Mouse (Mus musculus): Measurements from ENCODE around the gene Shank1. TPM values are rescaled to one million over a fixed set of nuclear protein-coding genes. Genes with fewer than 3 reads are reported as not detected.
A peak's percentile ranks its signal among the peaks of the same experiment; 100 is the strongest.

The Shank1 gene
- polyA plus RNA-seq, 1 experiment from 2014 or later: 1.2 TPM

DNA sequence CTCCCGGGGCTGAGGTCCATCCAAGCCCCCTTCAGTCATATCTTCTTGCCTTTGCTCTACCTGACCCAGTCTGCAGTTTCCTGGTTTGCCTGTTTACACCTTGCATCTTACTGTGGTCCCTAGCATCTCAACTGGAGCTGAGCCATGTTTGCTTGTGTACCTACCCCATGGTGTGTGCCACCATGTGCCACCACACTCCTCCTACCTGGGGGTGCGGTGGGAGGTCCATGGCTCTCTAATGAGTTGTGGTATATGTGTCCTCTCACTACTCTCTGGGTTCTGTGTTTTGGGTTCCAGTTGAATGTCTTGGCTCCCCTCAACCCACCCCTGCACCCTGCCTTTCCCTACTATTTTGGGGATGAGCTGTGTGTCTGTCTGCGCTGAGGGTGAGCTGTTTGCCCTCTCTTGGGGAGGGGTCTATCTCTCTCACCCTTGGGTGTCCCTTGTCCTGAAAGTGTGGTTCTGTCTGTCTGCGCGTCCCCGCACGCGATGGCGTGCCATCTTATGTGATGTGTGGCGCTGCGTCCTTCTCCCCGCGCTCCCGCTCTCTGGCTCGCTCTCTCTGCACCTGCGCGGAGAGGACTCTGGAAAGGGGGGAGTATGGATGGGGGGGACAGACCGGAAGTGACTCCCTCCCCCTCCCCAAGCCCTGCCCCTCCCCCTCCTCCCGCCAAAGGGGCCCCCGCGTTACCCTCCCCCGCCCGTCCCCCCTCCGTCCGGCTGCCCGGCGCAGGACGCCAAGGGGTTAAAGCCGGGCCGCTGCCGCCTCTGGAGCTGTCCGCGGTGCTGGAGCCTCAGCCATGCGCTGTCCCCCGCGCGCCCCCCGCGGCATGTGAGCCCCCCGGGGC is 25.2 kb downstream of the Shank1 start:
- Histone ChIP-seq H3K4me3 (ENCODE audit: low read length) (peak overlapping the region; percentile 49), H3K4me1 (ENCODE audit: control insufficient read depth, insufficient read depth, low read length) (0 out of 2 replicates have a peak, but pooled peaks cover 3% of the 10 kb centered on the region), H3K27me3 (replicated peaks; ENCODE audit: control insufficient read depth, insufficient read depth, low read length) (peaks cover 45% of the 10 kb centered on the region), H3K9me3 (ENCODE audit: control insufficient read depth, low read length) (no peaks in the 10 kb centered on the region), H3K36me3 (ENCODE audit: control insufficient read depth, insufficient read depth, low read length) (no peaks in the 10 kb centered on the region), H3K9ac (ENCODE audit: low read depth, low read length) (no peak overlapping the region), H3K4me2 (ENCODE audit: low read depth, low read length) (peak overlapping the region; percentile 70), H3K27ac (ENCODE audit: low read length) (no peak overlapping the region)
- no peak for ATAC-seq
- WGBS: 6% methylated on average over 29 of the region's 40 CpGs

DNA sequence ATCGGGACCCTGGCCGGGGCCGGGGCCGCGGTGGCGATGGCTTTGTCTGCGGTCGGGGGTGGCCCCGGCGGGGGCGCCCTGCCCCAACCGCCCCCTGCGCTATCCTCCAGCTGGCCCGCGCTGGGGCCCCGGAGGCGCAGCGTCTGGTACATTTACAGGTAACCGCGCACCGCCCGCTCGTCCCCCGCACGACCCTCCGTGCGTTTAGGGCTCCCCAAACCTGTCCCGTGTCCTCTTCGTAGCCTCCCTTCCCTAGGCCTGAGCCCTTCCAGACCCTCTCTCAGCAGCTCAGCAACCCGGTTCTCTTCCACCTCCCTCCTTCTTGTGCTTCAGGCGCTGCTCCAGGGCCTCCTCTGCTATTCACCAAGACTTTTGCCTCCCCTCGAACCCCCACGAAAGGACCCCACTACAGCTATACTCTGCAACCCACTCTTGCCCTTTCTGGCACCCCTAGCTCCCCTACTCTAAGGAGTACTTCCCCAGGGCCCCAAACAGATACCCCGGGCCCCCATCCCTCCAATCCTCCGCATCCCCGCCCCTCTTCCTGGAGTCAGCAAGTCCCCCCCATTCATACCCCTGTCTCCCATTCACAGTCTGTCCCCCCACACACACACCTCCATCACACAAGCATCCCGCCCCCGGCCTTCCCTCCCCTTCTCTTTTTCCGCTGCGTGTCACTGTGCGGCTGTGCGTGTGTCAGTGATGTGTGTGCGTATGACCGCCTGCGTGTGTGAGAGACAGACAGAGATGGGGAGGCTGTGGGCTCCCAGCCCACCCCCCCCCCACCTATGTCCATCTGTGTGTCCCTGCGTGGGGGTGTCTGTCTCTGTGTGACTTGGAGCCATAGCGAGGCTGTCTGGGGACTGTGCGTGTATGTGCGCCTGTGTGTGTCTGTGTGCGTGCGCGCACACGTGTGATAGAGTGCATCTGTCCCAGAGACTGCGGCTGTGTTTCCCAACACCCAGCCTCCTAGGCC is 26.3 kb downstream of the Shank1 start:
- H3K27ac ChIP-seq (ENCODE audit: low read length): no peak overlapping the region
- peak overlapping the region; percentile 70 for H3K4me2 ChIP-seq (ENCODE audit: low read depth, low read length)
- H3K9me3 ChIP-seq (ENCODE audit: control insufficient read depth, low read length): no peaks in the 10 kb centered on the region
- ATAC-seq: no peak
- peaks cover 45% of the 10 kb centered on the region for H3K27me3 ChIP-seq (replicated peaks; ENCODE audit: control insufficient read depth, insufficient read depth, low read length)
- 3% methylated on average over 51 of the region's 54 CpGs for WGBS
- H3K36me3 ChIP-seq (ENCODE audit: control insufficient read depth, insufficient read depth, low read length): no peaks in the 10 kb centered on the region
- peak overlapping the region; percentile 49 for H3K4me3 ChIP-seq (ENCODE audit: low read length)
- 0 out of 2 replicates have a peak, but pooled peaks cover 3% of the 10 kb centered on the region for H3K4me1 ChIP-seq (ENCODE audit: control insufficient read depth, insufficient read depth, low read length)
- H3K9ac ChIP-seq (ENCODE audit: low read depth, low read length): no peak overlapping the region

DNA sequence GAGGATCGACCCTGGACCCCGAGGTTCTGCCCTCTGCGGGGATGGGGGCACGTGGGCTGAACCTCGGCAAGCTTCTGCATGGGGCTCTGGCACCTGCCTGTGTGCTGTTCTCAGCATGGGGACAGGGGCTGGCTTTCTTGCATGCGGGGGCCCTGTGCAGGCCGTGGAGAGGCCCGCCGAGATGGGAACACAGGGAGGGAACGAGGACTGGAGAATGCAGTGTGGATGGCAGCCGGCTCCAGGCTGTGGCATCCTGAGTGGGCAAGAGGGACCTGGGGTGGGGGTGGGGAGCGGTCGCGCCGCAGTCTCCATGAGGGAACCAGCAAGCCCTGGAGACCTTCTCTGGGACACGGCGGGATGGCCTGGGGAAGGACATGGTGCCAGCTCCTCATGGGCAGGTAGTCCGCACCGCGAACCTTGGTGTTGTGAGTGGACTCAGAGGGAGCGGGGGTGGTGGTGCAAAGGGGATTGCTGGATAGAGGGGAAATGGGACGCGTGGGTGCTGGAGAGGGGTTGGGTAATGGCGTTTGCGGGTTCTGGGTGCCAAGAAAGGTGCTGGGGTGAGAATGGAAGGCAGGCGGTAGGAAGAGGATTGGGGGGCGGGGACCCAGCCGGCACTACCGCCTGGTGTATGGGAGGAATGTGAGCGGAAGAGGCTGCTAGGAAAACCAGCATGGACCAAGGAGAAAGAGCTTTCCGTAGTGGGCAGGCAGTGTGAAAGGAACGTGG is 27.2 kb downstream of the Shank1 start:
- peaks cover 45% of the 10 kb centered on the region for H3K27me3 ChIP-seq (replicated peaks; ENCODE audit: control insufficient read depth, insufficient read depth, low read length)
- ATAC-seq: no peak
- H3K9ac ChIP-seq (ENCODE audit: low read depth, low read length): no peak overlapping the region
- WGBS: 5% methylated on average over 32 of the region's 32 CpGs
- 0 out of 2 replicates have a peak, but pooled peaks cover 3% of the 10 kb centered on the region for H3K4me1 ChIP-seq (ENCODE audit: control insufficient read depth, insufficient read depth, low read length)
- 0 out of 2 replicates have a peak overlapping the region, but pooled peaks have one; percentile 9 for H3K4me2 ChIP-seq (ENCODE audit: low read depth, low read length)
- H3K36me3 ChIP-seq (ENCODE audit: control insufficient read depth, insufficient read depth, low read length): no peaks in the 10 kb centered on the region
- H3K27ac ChIP-seq (ENCODE audit: low read length): no peak overlapping the region
- no peaks in the 10 kb centered on the region for H3K9me3 ChIP-seq (ENCODE audit: control insufficient read depth, low read length)
- H3K4me3 ChIP-seq (ENCODE audit: low read length): peak overlapping the region; percentile 5; the same call in 1 of the 2 replicates

DNA sequence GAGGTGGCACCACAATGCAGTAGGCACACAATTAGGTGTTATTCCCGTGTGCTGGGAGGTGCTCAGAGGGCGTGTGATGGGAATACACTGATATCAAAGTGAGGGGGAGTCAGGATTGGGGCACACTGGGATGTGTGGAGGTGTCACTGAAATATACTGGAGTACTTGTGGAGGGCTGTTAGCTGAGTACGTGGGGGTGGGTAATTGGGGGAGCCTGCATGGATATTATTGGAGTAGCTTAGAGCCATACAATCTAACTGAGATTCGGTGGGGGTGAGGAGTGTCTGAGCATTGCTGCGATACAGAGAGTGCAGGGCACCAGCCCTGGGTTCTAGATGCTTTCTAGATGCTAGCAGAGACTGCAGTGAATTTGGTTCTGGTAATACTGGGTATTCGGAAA is 30.2 kb downstream of the Shank1 start:
- H3K36me3 ChIP-seq (ENCODE audit: control insufficient read depth, insufficient read depth, low read length): no peaks in the 10 kb centered on the region
- no peak overlapping the region for H3K27ac ChIP-seq (ENCODE audit: low read length)
- no peaks in the 10 kb centered on the region for H3K9me3 ChIP-seq (ENCODE audit: control insufficient read depth, low read length)
- peaks cover 36% of the 10 kb centered on the region for H3K27me3 ChIP-seq (replicated peaks; ENCODE audit: control insufficient read depth, insufficient read depth, low read length)
- no peak overlapping the region for H3K4me3 ChIP-seq (ENCODE audit: low read length)
- 0 out of 2 replicates have a peak, but pooled peaks cover 3% of the 10 kb centered on the region for H3K4me1 ChIP-seq (ENCODE audit: control insufficient read depth, insufficient read depth, low read length)
- no peak overlapping the region for H3K4me2 ChIP-seq (ENCODE audit: low read depth, low read length)
- ATAC-seq: no peak
- 62% methylated on average over 6 of the region's 6 CpGs for WGBS
- no peak overlapping the region for H3K9ac ChIP-seq (ENCODE audit: low read depth, low read length)

DNA sequence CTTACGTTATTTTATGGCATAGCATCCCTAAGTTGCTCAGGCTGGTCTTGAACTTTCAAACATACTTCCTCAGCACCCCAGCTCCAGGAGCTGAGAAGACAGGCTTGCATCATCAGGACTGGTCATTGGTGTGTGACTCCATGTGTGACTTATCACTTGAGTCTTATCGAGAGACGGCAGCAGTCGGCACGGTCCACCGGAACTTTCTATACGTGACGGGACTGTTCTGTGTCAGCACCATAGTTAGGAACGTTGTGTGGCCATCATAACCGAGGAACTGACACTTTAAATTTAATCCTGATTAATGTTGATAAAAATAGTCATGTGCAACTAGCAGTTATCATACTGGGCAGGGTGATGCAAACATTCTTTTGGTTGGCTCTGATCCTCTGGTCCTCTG is 31.1 kb downstream of the Shank1 start:
- Histone ChIP-seq H3K4me3 (ENCODE audit: low read length) (no peak overlapping the region), H3K9ac (ENCODE audit: low read depth, low read length) (no peak overlapping the region), H3K36me3 (ENCODE audit: control insufficient read depth, insufficient read depth, low read length) (no peaks in the 10 kb centered on the region), H3K27ac (ENCODE audit: low read length) (no peak overlapping the region), H3K4me2 (ENCODE audit: low read depth, low read length) (no peak overlapping the region), H3K9me3 (ENCODE audit: control insufficient read depth, low read length) (no peaks in the 10 kb centered on the region), H3K4me1 (ENCODE audit: control insufficient read depth, insufficient read depth, low read length) (no peaks in the 10 kb centered on the region), H3K27me3 (replicated peaks; ENCODE audit: control insufficient read depth, insufficient read depth, low read length) (peaks cover 27% of the 10 kb centered on the region)
- ATAC-seq: no peak
- WGBS: 83% methylated on average over 10 of the region's 10 CpGs

DNA sequence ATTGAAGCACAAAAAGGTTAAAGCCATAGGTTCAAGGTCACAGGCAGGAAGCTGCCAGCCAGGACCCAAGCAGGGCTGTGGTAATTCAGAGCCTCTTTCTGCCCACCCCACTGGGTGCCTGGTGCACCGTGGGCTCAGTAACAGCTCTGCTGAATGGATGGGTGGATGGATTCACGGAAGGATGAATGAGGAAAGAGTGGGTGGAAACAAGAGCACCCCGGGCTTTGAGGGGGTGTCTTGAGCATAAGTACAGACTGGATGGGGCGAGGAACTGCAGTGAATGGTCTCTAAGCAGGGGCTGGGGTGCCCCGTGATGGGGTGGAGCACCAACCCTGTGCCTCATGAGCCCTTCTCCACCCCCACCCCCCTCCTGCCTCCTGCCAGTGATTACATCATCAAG is 31.7 kb downstream of the Shank1 start:
- ATAC-seq: no peak
- Histone ChIP-seq H3K9me3 (ENCODE audit: control insufficient read depth, low read length) (no peaks in the 10 kb centered on the region), H3K36me3 (ENCODE audit: control insufficient read depth, insufficient read depth, low read length) (no peaks in the 10 kb centered on the region), H3K27me3 (replicated peaks; ENCODE audit: control insufficient read depth, insufficient read depth, low read length) (peaks cover 21% of the 10 kb centered on the region), H3K4me3 (ENCODE audit: low read length) (no peak overlapping the region), H3K9ac (ENCODE audit: low read depth, low read length) (no peak overlapping the region), H3K27ac (ENCODE audit: low read length) (no peak overlapping the region), H3K4me2 (ENCODE audit: low read depth, low read length) (no peak overlapping the region), H3K4me1 (ENCODE audit: control insufficient read depth, insufficient read depth, low read length) (no peaks in the 10 kb centered on the region)
- 64% methylated on average over 5 of the region's 5 CpGs for WGBS

DNA sequence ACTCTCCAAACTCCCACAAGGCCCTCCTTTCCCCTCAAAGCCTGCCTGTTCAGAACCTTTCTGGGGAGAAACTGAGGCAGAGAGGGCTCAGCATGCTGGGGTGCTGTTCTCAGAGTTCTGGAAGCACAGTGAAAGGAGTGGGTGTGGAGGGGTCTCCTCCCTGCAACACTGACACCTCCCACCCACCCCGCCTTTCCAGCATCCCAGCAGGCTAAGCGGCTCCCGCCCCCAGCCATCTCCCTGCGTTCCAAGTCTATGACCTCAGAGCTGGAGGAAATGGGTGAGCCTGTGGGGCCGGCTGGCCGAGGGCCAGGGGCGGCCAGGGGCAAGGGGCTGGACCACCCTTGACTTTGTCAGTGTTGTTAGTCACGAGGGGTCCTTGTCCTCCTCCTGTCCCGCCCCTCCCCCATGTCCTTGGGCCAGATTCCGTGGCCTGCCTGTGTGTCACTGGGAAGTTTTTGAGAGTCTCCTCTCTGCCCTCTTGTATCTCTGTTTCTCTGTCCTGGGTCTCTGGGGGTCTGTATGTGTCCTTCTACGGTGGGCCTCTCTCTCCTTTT is 33.5 kb downstream of the Shank1 start:
- Histone ChIP-seq H3K4me2 (ENCODE audit: low read depth, low read length) (no peak overlapping the region), H3K27ac (ENCODE audit: low read length) (no peak overlapping the region), H3K9ac (ENCODE audit: low read depth, low read length) (0 out of 2 replicates have a peak overlapping the region, but pooled peaks have one; percentile 10), H3K27me3 (replicated peaks; ENCODE audit: control insufficient read depth, insufficient read depth, low read length) (0 out of 2 replicates have a peak, but pooled peaks cover 6% of the 10 kb centered on the region), H3K4me3 (ENCODE audit: low read length) (no peak overlapping the region), H3K36me3 (ENCODE audit: control insufficient read depth, insufficient read depth, low read length) (no peaks in the 10 kb centered on the region), H3K4me1 (ENCODE audit: control insufficient read depth, insufficient read depth, low read length) (no peaks in the 10 kb centered on the region), H3K9me3 (ENCODE audit: control insufficient read depth, low read length) (no peaks in the 10 kb centered on the region)
- WGBS: 22% methylated on average over 11 of the region's 11 CpGs
- ATAC-seq: peak; percentile 40; the same call in 1 of the 2 replicates

DNA sequence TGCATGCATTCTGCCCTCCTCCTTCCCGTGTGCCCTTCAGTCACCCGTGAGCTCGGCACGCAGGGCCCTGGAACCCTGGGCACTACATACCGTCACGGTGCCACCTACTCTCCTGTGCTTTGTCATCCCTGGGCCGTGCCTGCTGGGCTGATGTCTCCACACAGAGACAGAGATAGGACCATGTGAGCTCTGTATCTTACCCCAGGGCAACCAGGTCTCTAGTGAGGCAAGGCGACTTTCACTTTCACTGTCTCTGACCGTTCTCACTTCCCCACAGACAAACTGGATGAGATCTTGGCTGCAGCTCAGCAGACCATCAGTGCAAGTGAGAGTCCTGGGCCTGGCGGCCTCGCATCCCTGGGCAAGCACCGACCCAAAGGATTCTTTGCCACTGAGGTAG is 34.6 kb downstream of the Shank1 start:
- Histone ChIP-seq H3K4me1 (ENCODE audit: control insufficient read depth, insufficient read depth, low read length) (no peaks in the 10 kb centered on the region), H3K9ac (ENCODE audit: low read depth, low read length) (no peak overlapping the region), H3K36me3 (ENCODE audit: control insufficient read depth, insufficient read depth, low read length) (no peaks in the 10 kb centered on the region), H3K4me2 (ENCODE audit: low read depth, low read length) (no peak overlapping the region), H3K9me3 (ENCODE audit: control insufficient read depth, low read length) (no peaks in the 10 kb centered on the region), H3K27me3 (replicated peaks; ENCODE audit: control insufficient read depth, insufficient read depth, low read length) (peaks cover 7% of the 10 kb centered on the region; the same call in 1 of the 2 replicates), H3K4me3 (ENCODE audit: low read length) (no peak overlapping the region), H3K27ac (ENCODE audit: low read length) (no peak overlapping the region)
- WGBS: 76% methylated on average over 12 of the region's 12 CpGs
- ATAC-seq: no peak
